Mouse (Mus musculus) stomach, postnatal 0 days (tissue): ENCODE measurements around the gene Dohh. TPM values are rescaled to one million over a fixed set of nuclear protein-coding genes. Genes with fewer than 3 reads are reported as not detected.

ENCODE experiments used
- ATAC-seq: fragments of 200-750 bp; cut with Nextera tagmentation; 2 replicates; pipeline ENCODE4 v1.8.0; 2017; ENCODE audit not compliant: low FRiP score, low TSS enrichment
- DNase-seq: peaks from one replicate; pipeline ENCODE4 v3.0.0-alpha.2; 2016; ENCODE audit warnings: low spot score
- H3K27ac ChIP-seq: fragments of 300-500 bp; sonication (generic); replicated peaks from 2 replicates; pipeline ENCODE4 v1.5.1; 2014; ENCODE audit warnings: mild to moderate bottlenecking, control low read depth
- H3K27me3 ChIP-seq: fragments of 300-500 bp; sonication (generic); 2 replicates; pipeline ENCODE4 v1.6.1; 2014; ENCODE audit warnings: low read length; ENCODE audit not compliant: control insufficient read depth, insufficient read depth
- H3K36me3 ChIP-seq: fragments of 300-500 bp; sonication (generic); 2 replicates; pipeline ENCODE4 v1.6.1; 2014; ENCODE audit warnings: low read length, mixed read lengths; ENCODE audit not compliant: control insufficient read depth, insufficient read depth
- H3K4me1 ChIP-seq: fragments of 300-500 bp; sonication (generic); replicated peaks from 2 replicates; pipeline ENCODE4 v1.6.1; 2014; ENCODE audit warnings: antibody characterized with exemption; ENCODE audit not compliant: control insufficient read depth, insufficient read depth
- H3K4me2 ChIP-seq: fragments of 300-500 bp; sonication (generic); replicated peaks from 2 replicates; pipeline ENCODE4 v1.6.1; 2014; ENCODE audit warnings: low read depth, mild to moderate bottlenecking, control low read depth, moderate library complexity
- H3K4me3 ChIP-seq: fragments of 300-500 bp; sonication (generic); 2 replicates; pipeline ENCODE4 v1.5.1; 2014; ENCODE audit warnings: low read depth, low read length, control low read depth
- H3K9ac ChIP-seq: fragments of 300-500 bp; sonication (generic); 2 replicates; pipeline ENCODE4 v1.6.1; 2014; ENCODE audit warnings: mild to moderate bottlenecking, low read length, control low read depth, mixed read lengths
- H3K9me3 ChIP-seq: fragments of 300-500 bp; sonication (generic); 2 replicates; pipeline ENCODE4 v1.6.1; 2016; ENCODE audit warnings: low read length; ENCODE audit not compliant: control insufficient read depth
- CTCF ChIP-seq: IDR thresholded peaks from 2 replicates; pipeline ENCODE4 v1.5.1; 2016; ENCODE audit warnings: antibody characterized with exemption, low read depth, mild to moderate bottlenecking, moderate library complexity
- EP300 ChIP-seq: optimal IDR thresholded peaks from 2 replicates; pipeline ENCODE3; 2016; ENCODE audit warnings: antibody characterized with exemption
- WGBS: fragments of 180-500 bp; shearing (Covaris S2); extraction: QIAGEN DNeasy Blood & Tissue Kit; methylation state at CpG from one replicate; pipeline ENCODE4 v1.1.7; 2014; 5-methylcytosine and 5-hydroxymethylcytosine counted together
- polyA plus RNA-seq: library from polyadenylated mRNA; unstranded; fragments of >200 nt; fragmentation: Nextera tagmentation; extraction: Ambion mirVana; gene quantifications from 2 replicates; pipeline ENCODE4 v1.2.1, GENCODE M21; 2015

Gene Dohh
- polyA plus RNA-seq, 1 experiment from 2014 or later = 59.4 TPM

DNA sequence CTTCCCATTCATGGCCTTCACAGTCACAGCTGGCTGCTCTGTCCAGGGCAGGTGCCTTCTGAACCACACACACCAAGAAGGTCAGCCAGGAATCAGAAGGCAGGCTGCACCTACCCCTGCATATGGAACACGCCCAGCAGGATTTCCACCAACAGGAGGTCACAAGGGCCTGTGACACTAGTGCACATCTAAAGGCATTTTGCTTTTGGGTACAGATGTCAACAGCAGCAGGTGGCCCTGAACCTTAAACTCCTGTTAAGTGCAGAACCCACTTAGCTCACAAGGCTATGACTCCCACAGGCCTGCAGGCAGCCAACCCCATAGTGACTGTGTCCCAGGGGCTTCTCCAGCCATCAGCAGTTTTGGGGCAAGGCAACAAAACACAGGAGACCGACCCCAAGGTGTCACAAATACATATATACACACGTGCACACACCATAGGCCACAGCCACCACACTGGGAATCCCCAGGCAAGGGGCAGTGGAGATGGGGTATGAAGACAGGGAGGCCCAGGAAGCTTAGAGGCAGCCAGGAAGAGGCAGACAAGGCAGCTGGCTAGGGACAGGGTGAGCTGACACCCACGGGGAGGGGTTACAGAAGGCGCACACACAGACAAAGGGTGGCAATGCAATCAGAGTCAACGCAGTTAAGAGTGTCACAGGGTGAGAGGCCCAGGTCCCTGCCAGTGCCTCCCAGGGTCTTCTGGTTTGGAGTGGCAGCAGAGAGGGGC is 17.6 kb upstream of the Dohh start:
- Histone ChIP-seq H3K4me3 (no peak overlapping the region), H3K27ac (peak overlapping the region; percentile 82), H3K36me3 (peaks cover 38% of the 10 kb centered on the region), H3K9ac (no peak overlapping the region), H3K4me2 (no peak overlapping the region), H3K27me3 (no peaks in the 10 kb centered on the region), H3K4me1 (peaks cover 4% of the 10 kb centered on the region; the same call in 1 of the 2 replicates), H3K9me3 (no peaks in the 10 kb centered on the region)
- no peak for DNase-seq
- TF ChIP-seq CTCF (no peak), EP300 (no peak)
- ATAC-seq = no peak; the same call in 1 of the 2 replicates
- WGBS = 69% methylated on average over 6 of the region's 6 CpGs

DNA sequence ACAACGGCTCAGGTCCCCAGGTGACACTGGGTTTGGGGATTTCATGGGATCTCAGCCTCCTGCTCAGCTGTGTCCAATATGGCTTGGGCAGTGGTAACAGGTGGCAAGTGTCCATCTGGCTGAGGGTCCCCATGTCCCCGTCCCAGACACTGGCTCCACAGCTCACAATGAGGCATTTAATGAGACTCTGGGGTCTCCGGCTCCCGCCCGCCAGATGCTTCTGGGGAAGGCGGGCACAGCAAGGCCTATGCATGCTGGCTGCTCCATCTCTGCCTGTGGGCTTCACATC is 17.1 kb upstream of the Dohh start:
- 75% methylated on average over 6 of the region's 6 CpGs for WGBS
- TF ChIP-seq EP300 (no peak), CTCF (no peak)
- H3K27me3 ChIP-seq = no peaks in the 10 kb centered on the region
- H3K27ac ChIP-seq = peak overlapping the region; percentile 82; the same call in 1 of the 2 replicates
- no peak overlapping the region for H3K9ac ChIP-seq
- no peak overlapping the region for H3K4me3 ChIP-seq
- no peak overlapping the region for H3K4me2 ChIP-seq
- no peak for ATAC-seq
- H3K36me3 ChIP-seq = peaks cover 38% of the 10 kb centered on the region
- no peak for DNase-seq
- H3K4me1 ChIP-seq = peaks cover 4% of the 10 kb centered on the region; the same call in 1 of the 2 replicates
- no peaks in the 10 kb centered on the region for H3K9me3 ChIP-seq

DNA sequence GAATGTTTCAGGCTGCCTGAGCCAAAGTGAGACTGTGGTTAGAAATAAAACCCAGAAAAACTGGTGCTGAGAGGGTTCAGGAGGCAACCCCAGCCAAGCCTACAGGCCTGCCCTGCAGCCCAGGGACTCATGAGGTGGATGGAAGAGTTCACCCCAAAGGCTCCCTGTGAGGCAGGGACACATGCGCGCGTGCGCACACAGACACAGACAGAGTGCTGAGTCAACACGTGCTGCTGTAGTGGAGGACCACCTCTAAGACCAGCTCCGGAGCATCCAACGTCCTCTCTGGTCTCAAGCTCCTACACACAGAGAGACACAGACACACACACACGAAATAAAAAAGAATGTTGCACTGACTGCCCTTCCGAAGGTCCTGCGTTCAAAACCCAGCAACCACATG is 8.9 kb upstream of the Dohh start:
- ATAC-seq = no peak
- H3K9me3 ChIP-seq = no peaks in the 10 kb centered on the region
- DNase-seq = no peak
- no peak for TF ChIP-seq CTCF
- no peak overlapping the region for H3K27ac ChIP-seq
- peaks cover 14% of the 10 kb centered on the region for H3K36me3 ChIP-seq
- no peak overlapping the region for H3K4me3 ChIP-seq
- H3K9ac ChIP-seq = no peak overlapping the region
- no peaks in the 10 kb centered on the region for H3K27me3 ChIP-seq
- H3K4me1 ChIP-seq = peaks cover 13% of the 10 kb centered on the region
- 93% methylated on average over 10 of the region's 10 CpGs for WGBS
- H3K4me2 ChIP-seq = no peak overlapping the region

DNA sequence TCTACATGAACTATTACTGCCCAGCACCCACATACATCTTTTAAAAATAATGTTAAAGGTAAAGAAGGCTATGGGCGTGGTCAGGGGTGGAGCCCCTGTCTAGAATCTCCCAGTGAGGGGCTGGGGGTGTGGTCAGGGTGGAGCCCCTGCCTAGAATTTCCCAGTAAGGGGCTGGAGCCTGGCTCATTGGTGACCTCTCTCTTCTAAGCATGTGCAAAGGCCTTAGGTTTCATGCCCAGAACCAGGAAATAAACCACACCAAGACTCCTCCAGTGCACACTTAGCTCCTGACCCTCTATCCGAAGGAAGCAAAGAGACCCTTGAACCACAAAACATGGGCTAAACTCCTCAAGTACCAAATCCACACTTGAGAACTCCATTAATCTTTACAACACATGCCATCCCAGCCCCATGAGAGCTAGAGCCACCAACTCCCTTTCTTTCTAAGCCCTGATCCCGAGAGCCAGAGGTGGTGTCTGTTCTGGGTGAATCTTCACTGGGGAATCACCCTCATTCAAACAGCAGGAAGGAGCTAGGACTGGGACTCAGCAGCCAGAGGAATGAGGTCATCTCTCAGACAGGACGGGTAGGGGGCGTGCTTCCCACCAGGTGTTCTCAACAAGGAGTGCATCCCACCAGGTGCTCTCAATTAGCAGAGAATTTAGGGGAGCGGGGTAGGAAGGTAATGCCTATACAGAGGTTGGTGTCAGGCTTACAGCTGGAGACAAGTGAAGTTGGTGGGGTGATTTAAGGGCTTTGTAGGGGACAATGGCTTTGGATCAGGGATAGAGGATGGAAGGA is 7.5 kb upstream of the Dohh start:
- peak overlapping the region; percentile 84 for H3K4me2 ChIP-seq
- no peaks in the 10 kb centered on the region for H3K27me3 ChIP-seq
- H3K9ac ChIP-seq = peak overlapping the region; percentile 91
- peaks cover 5% of the 10 kb centered on the region; the same call in 1 of the 2 replicates for H3K36me3 ChIP-seq
- 28% methylated on average over 6 of the region's 6 CpGs for WGBS
- H3K9me3 ChIP-seq = no peaks in the 10 kb centered on the region
- TF ChIP-seq CTCF (0 out of 2 replicates have a peak, but pooled peaks have one; percentile 23), EP300 (no peak)
- peak overlapping the region; percentile 77 for H3K27ac ChIP-seq
- peak overlapping the region; percentile 86 for H3K4me3 ChIP-seq
- DNase-seq = peak; percentile 63
- H3K4me1 ChIP-seq = peaks cover 13% of the 10 kb centered on the region
- no peak for ATAC-seq

DNA sequence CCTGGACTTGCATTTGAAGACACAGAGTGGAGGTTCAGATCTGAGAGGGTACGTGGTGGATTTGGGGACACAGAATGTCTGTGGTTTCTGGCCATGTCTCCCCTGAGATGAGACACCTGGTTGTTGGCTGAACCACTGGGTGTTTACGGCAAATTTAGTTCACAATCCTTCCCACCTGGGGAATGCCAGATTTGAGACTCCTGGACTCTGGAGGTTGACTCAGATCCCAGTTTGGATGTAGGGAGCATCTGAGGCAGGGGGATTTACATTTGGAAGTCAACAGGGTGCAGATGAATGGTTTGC is 6.9 kb upstream of the Dohh start:
- H3K4me2 ChIP-seq = peak overlapping the region; percentile 84
- 32% methylated on average over 2 of the region's 2 CpGs for WGBS
- peak overlapping the region; percentile 91 for H3K9ac ChIP-seq
- peaks cover 13% of the 10 kb centered on the region for H3K4me1 ChIP-seq
- H3K36me3 ChIP-seq = peaks cover 5% of the 10 kb centered on the region; the same call in 1 of the 2 replicates
- TF ChIP-seq EP300 (no peak), CTCF (no peak)
- no peaks in the 10 kb centered on the region for H3K9me3 ChIP-seq
- no peak for ATAC-seq
- H3K4me3 ChIP-seq = peak overlapping the region; percentile 86
- DNase-seq = no peak
- H3K27ac ChIP-seq = peak overlapping the region; percentile 77
- H3K27me3 ChIP-seq = no peaks in the 10 kb centered on the region
